Mouse (Mus musculus): ENCODE data around the gene Hmgcr.

DNA sequence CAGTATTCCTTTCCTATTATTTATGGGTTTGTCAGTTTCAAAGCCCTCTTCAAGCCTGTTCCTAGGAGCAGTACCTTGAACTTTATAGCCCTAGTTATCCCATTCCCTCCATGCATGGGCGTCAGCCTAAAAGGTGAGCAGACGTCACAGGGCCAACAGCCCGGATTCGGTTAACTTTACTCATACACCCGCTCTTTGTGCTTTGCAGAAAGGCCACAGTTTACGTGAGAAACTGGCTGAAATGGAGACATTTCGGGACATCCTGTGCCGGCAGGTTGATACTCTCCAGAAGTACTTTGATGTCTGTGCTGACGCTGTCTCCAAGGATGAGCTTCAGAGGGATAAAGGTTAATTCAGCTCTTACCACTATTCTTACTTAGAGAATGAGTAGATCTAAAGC lies 71.6 kb downstream of the Hmgcr start:
- no peak for TF ChIP-seq CTCF (IDR thresholded peaks at IDR 0.05; ENCODE audit: control insufficient read depth, insufficient read depth, low read length)
- TF ChIP-seq POLR2A (IDR thresholded peaks at IDR 0.05; ENCODE audit: borderline replicate concordance, control insufficient read depth, low read depth, low read length): no peak
